Mouse (Mus musculus) embryonic facial prominence, embryonic 11.5 days (tissue): Measurements from ENCODE around the gene Capzb. TPM values are rescaled to one million over a fixed set of nuclear protein-coding genes. Genes with fewer than 3 reads are reported as not detected.
A peak's percentile ranks its signal among the peaks of the same experiment; 100 is the strongest.

ENCODE experiments used
- ATAC-seq: fragments of 200-750 bp; cut with Nextera tagmentation; replicated peaks from 2 replicates; pipeline ENCODE4 v1.8.0; 2017; ENCODE audit warnings: low read depth; ENCODE audit not compliant: insufficient number of reproducible peaks, low FRiP score, low TSS enrichment
- DNase-seq: peaks from one replicate; pipeline ENCODE4 v3.0.0-alpha.2; 2015; ENCODE audit warnings: low spot score
- H3K27ac ChIP-seq: fragments of 300-500 bp; sonication (generic); replicated peaks from 2 replicates; pipeline ENCODE4 v1.5.1; 2014; ENCODE audit warnings: mild to moderate bottlenecking, low read depth, low read length, control low read depth
- H3K27me3 ChIP-seq: fragments of 300-500 bp; sonication (generic); 2 replicates; pipeline ENCODE4 v1.6.1; 2014; ENCODE audit warnings: mild to moderate bottlenecking, low read length, moderate library complexity, mixed read lengths; ENCODE audit not compliant: control insufficient read depth, insufficient read depth
- H3K36me3 ChIP-seq: fragments of 300-500 bp; sonication (generic); replicated peaks from 2 replicates; pipeline ENCODE4 v1.6.1; 2014; ENCODE audit warnings: low read depth, mild to moderate bottlenecking, low read length, moderate library complexity, mixed read lengths; ENCODE audit not compliant: control insufficient read depth, insufficient read depth
- H3K4me1 ChIP-seq: fragments of 300-500 bp; sonication (generic); 2 replicates; pipeline ENCODE4 v1.6.1; 2014; ENCODE audit warnings: low read length, mixed read lengths; ENCODE audit not compliant: control insufficient read depth, insufficient read depth
- H3K4me2 ChIP-seq: fragments of 300-500 bp; sonication (generic); 2 replicates; pipeline ENCODE4 v1.6.1; 2014; ENCODE audit warnings: low read depth, mild to moderate bottlenecking, control low read depth, low read length, moderate library complexity
- H3K4me3 ChIP-seq: fragments of 300-500 bp; sonication (generic); 2 replicates; pipeline ENCODE4 v1.5.1; 2014; ENCODE audit warnings: low read depth, low read length, control low read depth
- H3K9ac ChIP-seq: fragments of 300-500 bp; sonication (generic); replicated peaks from 2 replicates; pipeline ENCODE4 v1.6.1; 2014; ENCODE audit warnings: mild to moderate bottlenecking, control low read depth, low read length
- H3K9me3 ChIP-seq: fragments of 300-500 bp; sonication (generic); replicated peaks from 2 replicates; pipeline ENCODE4 v1.6.1; 2016; ENCODE audit warnings: mild to moderate bottlenecking, low read length, inconsistent platforms, mixed read lengths; ENCODE audit not compliant: control insufficient read depth
- WGBS: fragments of 180-500 bp; shearing (Covaris S2); extraction: QIAGEN DNeasy Blood & Tissue Kit; methylation state at CpG from one replicate; pipeline ENCODE4 v1.1.7; 2014; 5-methylcytosine and 5-hydroxymethylcytosine counted together
- polyA plus RNA-seq: library from polyadenylated mRNA; unstranded; fragments of >200 nt; fragmentation: Nextera tagmentation; extraction: Ambion mirVana; gene quantifications from 2 replicates; pipeline ENCODE4 v1.2.1, GENCODE M21; 2014

The Capzb gene
- polyA plus RNA-seq, 1 experiment from 2014 or later, result 314 TPM

DNA sequence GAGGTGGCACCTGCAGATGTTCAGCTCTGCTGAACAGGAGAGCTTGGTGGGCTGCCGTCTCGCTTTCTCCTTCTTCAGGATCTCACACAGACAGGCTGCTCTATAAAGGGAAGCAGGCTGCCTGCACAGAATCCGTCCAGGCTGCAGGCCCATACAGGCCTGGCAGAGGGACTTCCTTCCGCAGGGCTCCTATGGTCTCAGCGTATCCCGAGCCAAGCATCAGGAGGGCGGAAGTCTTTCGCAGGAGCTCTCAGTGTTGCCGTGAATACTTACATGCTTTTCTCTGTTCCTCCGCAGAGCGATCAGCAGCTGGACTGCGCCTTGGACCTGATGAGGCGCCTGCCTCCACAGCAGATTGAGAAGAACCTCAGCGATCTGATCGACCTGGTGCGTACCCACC is 45.9 kb downstream of the Capzb start:
- no peak overlapping the region for H3K9ac ChIP-seq
- no peaks in the 10 kb centered on the region for H3K27me3 ChIP-seq
- DNase-seq (no peak), ATAC-seq (no peak)
- peaks cover 9% of the 10 kb centered on the region for H3K4me1 ChIP-seq
- no peaks in the 10 kb centered on the region for H3K9me3 ChIP-seq
- H3K4me3 ChIP-seq, result no peak overlapping the region
- H3K36me3 ChIP-seq, result peaks cover 4% of the 10 kb centered on the region; the same call in 1 of the 2 replicates
- no peak overlapping the region for H3K27ac ChIP-seq
- WGBS, result 77% methylated on average over 16 of the region's 16 CpGs
- H3K4me2 ChIP-seq, result no peak overlapping the region

DNA sequence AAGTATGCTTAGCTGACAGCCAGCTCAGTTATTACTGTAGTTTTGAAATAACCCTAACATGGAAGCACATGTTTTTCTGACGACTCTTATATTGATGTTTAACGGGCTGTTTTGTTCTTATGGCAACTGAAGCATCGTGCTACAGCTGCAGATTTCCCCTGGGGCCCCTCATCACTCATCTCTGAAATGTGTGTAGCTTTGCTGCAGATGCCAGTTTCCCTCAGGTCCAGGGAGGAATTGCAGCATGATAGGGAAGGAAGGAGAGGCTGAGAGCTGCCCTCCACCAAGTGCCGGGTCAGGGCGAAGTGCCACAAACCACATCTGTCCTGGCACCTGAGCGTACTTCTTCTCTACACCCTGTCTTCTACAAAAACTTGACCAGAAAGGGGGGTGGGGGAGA is 47.6 kb downstream of the Capzb start:
- no peak overlapping the region for H3K4me3 ChIP-seq
- no peak for DNase-seq
- ATAC-seq, result no peak
- H3K4me2 ChIP-seq, result no peak overlapping the region
- peaks cover 4% of the 10 kb centered on the region; the same call in 1 of the 2 replicates for H3K36me3 ChIP-seq
- H3K27ac ChIP-seq, result no peak overlapping the region
- no peaks in the 10 kb centered on the region for H3K27me3 ChIP-seq
- no peak overlapping the region for H3K9ac ChIP-seq
- H3K4me1 ChIP-seq, result peaks cover 9% of the 10 kb centered on the region
- 67% methylated on average over 6 of the region's 6 CpGs for WGBS
- no peaks in the 10 kb centered on the region for H3K9me3 ChIP-seq

DNA sequence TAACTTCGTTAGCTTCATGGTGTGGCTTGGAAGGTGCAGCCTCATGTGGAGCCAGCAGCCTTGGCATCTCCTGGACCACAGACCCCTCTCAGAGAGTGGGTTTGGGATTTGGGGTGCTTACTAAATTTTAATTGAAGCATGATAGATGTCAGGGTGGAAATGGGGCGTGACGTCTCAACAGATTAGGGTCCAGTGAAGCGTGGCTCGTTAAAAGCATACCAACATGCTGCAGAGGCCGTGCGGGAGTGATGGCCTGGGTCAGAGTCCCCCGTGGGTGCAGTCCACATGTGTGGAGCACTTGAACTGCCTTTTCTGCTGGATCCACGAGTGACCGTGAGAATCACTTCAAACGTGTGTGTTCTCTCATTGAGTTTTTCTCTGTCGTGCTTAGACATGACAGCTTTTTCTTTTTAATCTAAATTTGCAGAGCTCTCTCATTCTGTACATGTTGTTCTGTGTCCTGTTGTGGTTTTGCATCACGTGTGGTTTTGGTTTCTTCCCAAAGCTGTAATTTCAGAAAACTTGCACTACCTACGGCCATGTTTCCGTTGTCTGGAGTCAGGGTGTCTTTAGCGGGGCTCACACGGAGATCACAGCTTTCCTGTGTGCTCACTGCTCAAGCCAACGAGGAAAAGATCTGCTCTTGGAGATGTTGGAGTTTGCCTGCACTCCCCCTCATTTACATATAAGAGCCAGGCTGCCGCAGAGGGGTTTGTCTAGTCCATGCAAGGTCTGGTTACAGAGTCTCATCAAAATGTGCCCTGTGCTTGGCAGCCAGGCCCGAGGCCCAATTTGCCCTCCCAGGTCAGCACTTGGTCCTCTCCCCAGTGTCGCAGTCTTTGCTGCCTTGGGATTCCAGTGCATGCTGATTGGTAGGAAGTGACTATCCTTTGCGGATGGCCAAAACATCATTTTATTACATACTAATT is 49.2 kb downstream of the Capzb start:
- Histone ChIP-seq H3K27ac (no peak overlapping the region), H3K9me3 (no peaks in the 10 kb centered on the region), H3K4me3 (no peak overlapping the region), H3K36me3 (peaks cover 4% of the 10 kb centered on the region; the same call in 1 of the 2 replicates), H3K4me2 (no peak overlapping the region), H3K27me3 (no peaks in the 10 kb centered on the region), H3K4me1 (peaks cover 15% of the 10 kb centered on the region), H3K9ac (no peak overlapping the region)
- no peak for DNase-seq
- 54% methylated on average over 22 of the region's 22 CpGs for WGBS
- ATAC-seq, result no peak

DNA sequence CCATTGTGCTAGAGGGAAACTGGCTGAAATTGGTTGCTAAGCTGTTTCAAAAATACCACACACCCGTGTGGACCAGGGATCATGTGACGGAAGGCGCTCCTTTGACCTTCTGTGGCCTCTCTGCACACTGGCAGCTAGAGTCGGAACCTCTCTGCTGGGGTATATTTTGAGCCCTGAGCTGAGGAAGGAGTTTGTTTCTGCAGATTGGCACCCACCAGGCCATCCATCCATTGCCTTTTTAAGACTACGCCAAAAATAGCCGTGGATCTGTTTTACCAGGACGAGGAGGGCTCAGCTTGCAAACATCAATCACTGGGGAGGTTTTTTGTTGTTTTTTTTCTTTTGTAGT is 49.9 kb downstream of the Capzb start:
- ATAC-seq, result no peak
- no peak overlapping the region for H3K4me3 ChIP-seq
- 42% methylated on average over 7 of the region's 7 CpGs for WGBS
- H3K9me3 ChIP-seq, result no peaks in the 10 kb centered on the region
- H3K9ac ChIP-seq, result no peak overlapping the region
- peaks cover 15% of the 10 kb centered on the region for H3K4me1 ChIP-seq
- H3K4me2 ChIP-seq, result no peak overlapping the region
- no peaks in the 10 kb centered on the region for H3K27me3 ChIP-seq
- no peak overlapping the region for H3K27ac ChIP-seq
- no peak for DNase-seq
- H3K36me3 ChIP-seq, result peaks cover 4% of the 10 kb centered on the region; the same call in 1 of the 2 replicates

DNA sequence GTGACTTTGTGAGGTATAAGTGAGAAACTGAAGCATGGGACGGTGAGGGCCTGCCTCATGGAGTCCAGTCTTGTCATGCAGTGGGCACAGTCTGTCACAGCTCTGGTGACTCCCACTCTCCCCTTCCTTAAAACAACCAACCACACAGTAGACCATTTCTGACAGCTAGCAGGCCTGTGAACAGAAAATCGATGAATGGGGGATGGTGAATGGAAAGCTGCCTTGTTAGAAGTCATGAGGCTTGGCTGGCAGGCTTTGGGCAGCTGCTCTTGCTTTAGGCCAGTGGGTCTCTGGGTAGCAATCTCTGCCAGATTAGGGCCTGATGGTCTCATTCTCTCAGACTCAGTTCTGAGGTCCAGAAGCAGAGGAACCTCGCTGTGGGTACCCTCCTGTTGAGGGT is 51.5 kb downstream of the Capzb start:
- Histone ChIP-seq H3K36me3 (peaks cover 4% of the 10 kb centered on the region; the same call in 1 of the 2 replicates), H3K9ac (no peak overlapping the region), H3K9me3 (no peaks in the 10 kb centered on the region), H3K4me3 (no peak overlapping the region), H3K27ac (no peak overlapping the region; the same call in 1 of the 2 replicates), H3K4me2 (no peak overlapping the region), H3K4me1 (peaks cover 18% of the 10 kb centered on the region), H3K27me3 (no peaks in the 10 kb centered on the region)
- no peak for DNase-seq
- WGBS, result 75% methylated on average over 3 of the region's 3 CpGs
- ATAC-seq, result no peak

DNA sequence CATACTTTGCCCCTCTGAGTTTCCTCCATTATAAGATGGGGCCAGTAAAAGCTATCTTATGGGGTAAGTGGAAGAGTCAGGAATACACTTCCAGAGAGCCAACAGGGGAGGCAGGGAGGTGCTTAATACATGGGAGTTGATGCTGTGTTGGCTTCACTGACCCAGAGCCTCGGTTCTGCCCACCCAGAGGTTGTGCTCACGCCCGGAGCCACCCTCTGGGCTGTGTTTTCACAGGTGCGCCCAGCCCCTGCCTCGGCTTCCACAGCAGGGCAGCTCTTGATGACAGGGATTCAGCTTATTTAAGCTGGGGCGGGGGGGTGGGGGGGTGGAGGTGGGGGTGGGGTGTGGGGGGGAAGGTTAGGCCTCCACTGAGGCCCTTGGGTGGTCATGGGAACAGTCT is 52.1 kb downstream of the Capzb start:
- H3K36me3 ChIP-seq, result peaks cover 4% of the 10 kb centered on the region; the same call in 1 of the 2 replicates
- DNase-seq (no peak), ATAC-seq (no peak)
- H3K4me2 ChIP-seq, result no peak overlapping the region
- no peaks in the 10 kb centered on the region for H3K27me3 ChIP-seq
- no peaks in the 10 kb centered on the region for H3K9me3 ChIP-seq
- no peak overlapping the region for H3K27ac ChIP-seq
- peaks cover 18% of the 10 kb centered on the region for H3K4me1 ChIP-seq
- WGBS, result 78% methylated on average over 5 of the region's 6 CpGs
- no peak overlapping the region for H3K9ac ChIP-seq
- no peak overlapping the region for H3K4me3 ChIP-seq

DNA sequence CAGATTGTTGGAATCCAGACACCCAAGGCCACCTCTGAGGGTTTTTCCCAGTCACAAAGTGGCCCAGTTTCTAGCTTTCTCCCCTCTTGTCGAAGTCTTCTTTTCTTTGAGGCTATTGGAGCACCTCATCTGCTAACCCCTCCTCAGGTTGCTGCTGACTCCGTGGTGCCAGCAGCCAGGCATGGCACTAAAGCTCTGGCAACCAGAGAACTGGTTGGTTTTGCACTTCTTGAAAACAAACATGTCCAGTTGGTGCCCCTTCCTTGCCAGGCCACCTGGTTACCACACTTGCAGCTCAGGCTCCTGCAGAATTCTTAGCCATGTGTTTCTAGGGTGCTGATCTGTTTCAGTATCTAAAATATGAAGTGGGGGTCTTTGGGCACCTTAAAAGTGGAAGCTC is 52.8 kb downstream of the Capzb start:
- H3K4me3 ChIP-seq, result no peak overlapping the region
- H3K27me3 ChIP-seq, result no peaks in the 10 kb centered on the region
- DNase-seq (no peak), ATAC-seq (no peak)
- H3K9ac ChIP-seq, result no peak overlapping the region
- no peak overlapping the region for H3K4me2 ChIP-seq
- no peaks in the 10 kb centered on the region for H3K9me3 ChIP-seq
- H3K36me3 ChIP-seq, result peaks cover under 1% of the 10 kb centered on the region; the same call in 1 of the 2 replicates
- H3K27ac ChIP-seq, result peak overlapping the region; percentile 15; the same call in 1 of the 2 replicates
- 80% methylated on average over 2 of the region's 2 CpGs for WGBS
- peaks cover 21% of the 10 kb centered on the region for H3K4me1 ChIP-seq

DNA sequence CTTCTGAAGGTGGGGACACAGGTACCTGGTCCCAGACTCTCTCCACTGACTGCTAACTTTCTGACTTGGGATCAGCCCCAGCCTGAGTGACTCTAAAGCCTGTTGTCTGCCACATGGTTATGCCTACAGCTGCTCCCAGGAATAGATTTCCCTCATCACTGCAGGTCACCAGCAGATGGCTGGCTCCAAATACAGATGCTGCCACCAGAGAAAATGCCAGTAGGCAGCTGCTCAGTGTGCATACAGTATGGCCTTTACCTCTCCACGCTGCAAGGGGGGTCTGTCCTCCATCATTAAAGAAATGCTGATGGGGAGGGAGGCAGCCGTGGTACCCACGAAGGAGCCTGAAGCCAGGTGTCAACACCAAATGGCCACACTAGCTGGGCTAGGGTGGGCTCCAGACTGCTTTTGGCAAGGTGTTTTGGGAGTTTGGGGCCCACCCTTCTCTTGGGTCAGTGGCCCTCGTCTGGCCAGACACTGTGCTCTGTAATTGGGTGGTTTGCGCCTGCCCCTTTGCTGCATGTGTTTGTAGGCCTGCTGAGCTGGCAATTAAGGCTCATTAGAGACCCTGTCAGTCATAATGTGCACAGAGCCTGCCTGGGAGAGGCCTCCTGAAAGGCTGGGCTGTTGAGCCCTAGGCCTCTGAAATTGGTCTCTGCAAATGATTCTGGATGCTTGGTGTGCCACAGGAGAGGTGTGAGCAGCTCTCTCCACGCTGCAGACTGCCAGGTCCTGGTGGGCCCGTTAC is 53.6 kb downstream of the Capzb start:
- no peak overlapping the region for H3K9ac ChIP-seq
- no peak overlapping the region for H3K4me2 ChIP-seq
- no peak overlapping the region for H3K4me3 ChIP-seq
- peaks cover 28% of the 10 kb centered on the region for H3K4me1 ChIP-seq
- no peaks in the 10 kb centered on the region for H3K36me3 ChIP-seq
- peak overlapping the region; percentile 15 for H3K27ac ChIP-seq
- H3K9me3 ChIP-seq, result no peaks in the 10 kb centered on the region
- ATAC-seq (peak; percentile 44; the same call in 1 of the 2 replicates), DNase-seq (peak; percentile 68)
- no peaks in the 10 kb centered on the region for H3K27me3 ChIP-seq
- WGBS, result 33% methylated on average over 7 of the region's 7 CpGs
